Mouse (Mus musculus) heart, postnatal 0 days (tissue): ENCODE data around the gene Btn2a2.

Experiments
- CTCF ChIP-seq: IDR thresholded peaks from 2 replicates; pipeline ENCODE4 v1.5.1; 2016; ENCODE audit warnings: antibody characterized with exemption, control low read depth, low read depth
- EP300 ChIP-seq: IDR thresholded peaks from 2 replicates; pipeline ENCODE4 v1.6.1; 2016; ENCODE audit warnings: antibody characterized with exemption, low read depth

DNA sequence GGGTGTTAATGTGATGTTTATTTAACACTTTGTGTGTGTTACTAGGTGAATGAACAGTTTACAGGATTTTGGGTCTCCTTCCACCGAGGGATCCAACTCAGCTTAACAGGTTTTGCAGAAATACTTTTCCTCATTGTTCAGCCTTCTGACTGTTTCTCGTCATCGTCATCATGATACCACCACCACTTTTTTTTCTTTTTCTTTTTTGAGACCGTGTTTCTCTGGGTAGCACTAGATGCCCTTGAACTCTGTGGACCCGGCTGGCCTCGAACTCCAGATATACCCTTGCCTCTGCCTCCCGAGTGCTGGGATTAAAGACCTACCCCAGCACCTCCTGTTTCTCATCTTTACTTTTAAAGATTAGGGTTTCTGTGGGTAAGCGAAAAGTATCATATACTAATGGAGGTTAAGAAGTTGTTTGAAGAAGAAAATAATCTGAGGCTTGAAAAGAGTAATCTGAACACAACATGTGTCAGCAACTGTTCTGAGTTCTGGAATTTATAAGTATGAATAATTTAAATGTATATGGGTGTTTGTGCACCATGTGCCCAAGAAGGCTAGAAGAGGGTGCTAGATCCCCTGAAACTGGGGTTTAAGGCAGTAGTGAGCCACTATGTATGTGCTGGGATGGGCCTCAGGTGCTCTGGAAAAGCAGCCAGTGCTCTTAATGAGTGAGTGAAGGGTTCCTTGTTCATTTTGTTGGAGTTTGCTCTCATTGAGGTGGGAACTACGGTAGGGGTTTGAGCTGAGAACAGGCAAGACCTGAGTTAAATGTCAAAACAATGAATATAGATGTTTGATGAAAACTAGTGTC is 43.8 kb upstream of the Btn2a2 start:
- TF ChIP-seq CTCF (no peak), EP300 (no peak)
